Mouse (Mus musculus): Measurements from ENCODE around the gene Tmc5.

Gene Tmc5

GRCm38 (mm10) chr7:118610721-118611120 lies 13.6 kb downstream of the Tmc5 start:
- in situ Hi-C loops (cut with MboI, MseI): no loop called here

GRCm38 (mm10) chr7:118611185-118611749 lies 14.2 kb downstream of the Tmc5 start:
- in situ Hi-C loops (cut with MboI, MseI): no loop called here

DNA sequence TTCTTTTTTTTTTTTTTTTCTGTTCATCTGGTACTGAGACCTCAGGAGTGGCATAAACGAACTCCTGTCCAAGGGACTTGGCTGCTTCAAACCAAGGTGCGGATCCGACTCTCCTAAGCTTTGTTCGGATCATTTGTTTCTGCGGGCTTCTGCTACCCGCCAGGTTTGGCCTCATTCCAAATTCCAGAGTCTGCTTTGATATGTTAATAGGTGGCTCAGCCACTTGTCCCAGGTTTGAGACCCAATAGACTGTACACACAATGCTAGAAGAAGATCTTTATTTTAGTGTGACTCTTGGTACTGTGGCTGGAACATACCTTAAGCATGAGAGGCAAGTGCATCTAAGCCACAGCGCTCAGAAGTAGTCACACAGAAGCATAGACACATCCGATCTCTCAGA lies 14.8 kb downstream of the Tmc5 start:
- in situ Hi-C loops (cut with MboI, MseI): no loop called here

- in situ Hi-C loops (cut with MboI, MseI): no loop called here
Observed at GRCm38 (mm10) chr7:118614076-118614475, 17.0 kb downstream of the Tmc5 start.

- in situ Hi-C loops (cut with MboI, MseI): no loop called here
Observed at GRCm38 (mm10) chr7:118618104-118618503, 21.0 kb downstream of the Tmc5 start.

DNA sequence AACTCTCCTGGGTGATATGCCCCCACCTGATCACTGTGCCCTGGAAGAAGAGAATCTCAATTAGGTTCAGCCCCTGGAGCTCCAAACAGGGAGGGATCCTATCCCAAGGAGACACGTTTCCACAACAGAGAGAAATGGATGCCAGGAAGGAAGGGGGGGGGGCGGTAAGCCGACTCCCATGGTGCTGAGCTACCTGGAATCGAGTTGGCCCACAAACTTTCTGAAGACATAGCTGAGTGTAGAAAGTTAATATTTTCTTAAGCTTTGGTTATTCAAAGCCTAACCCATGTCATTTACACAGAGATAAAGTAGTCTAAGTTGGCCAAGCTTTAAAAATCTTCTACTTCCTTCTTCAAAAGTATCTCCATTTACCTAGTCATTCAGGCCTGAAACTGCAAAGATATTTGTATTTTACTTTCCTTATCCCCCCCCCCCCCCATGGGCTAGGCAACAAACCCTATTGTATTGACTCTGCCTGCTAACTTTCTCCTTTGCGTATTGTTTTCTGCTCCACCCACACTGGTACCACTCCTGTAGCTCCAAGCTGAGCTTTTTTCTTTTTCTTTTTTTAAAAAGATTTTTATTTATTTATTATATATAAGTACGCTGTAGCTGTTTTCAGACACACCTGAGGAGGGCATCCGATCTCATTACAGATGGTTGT lies 23.3 kb downstream of the Tmc5 start:
- in situ Hi-C loops (cut with MboI, MseI): no loop called here

- in situ Hi-C loops (cut with MboI, MseI): no loop called here
Observed at GRCm38 (mm10) chr7:118621094-118621493, 24.0 kb downstream of the Tmc5 start.

GRCm38 (mm10) chr7:118627550-118628298 lies 30.6 kb downstream of the Tmc5 start:
- in situ Hi-C loops (cut with MboI, MseI): no loop called here

DNA sequence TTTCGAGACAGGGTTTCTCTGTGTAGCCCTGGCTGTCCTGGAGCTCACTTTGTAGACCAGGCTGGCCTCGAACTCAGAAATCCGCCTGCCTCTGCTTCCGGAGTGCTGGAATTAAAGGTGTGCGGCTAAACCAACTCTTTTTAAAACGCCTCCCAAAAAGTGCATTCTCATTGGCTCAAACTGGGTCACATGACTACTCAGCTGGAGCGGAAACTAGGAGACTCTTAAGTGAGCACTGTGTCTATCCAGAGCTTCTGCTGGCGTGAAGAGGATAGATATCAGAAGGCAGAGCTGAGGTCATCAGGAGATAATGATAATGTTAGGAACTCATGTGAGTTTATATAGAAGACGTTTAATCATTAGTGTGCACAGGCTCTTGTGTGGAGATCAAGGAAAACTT lies 36.0 kb downstream of the Tmc5 start:
- in situ Hi-C loops (cut with MboI, MseI): no loop called here

DNA sequence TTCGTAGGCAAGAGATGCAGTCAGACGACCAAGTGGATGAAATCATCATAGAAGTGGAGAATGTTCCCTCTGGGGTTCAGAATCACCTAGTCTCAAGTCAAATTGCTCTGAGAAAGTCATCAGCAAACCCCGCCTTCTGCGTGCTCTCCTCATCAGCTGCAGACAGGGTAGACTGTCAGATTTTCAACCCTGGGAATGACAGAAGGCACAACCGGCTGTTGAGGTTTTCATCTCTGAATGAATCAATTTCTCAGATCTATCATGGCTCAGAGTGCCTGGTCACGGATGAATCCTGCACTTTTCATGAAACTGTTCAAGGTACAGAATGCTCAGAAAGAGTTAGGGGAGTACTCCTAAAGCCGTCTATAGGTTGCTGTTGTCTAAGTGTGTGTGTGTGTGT lies 36.9 kb downstream of the Tmc5 start:
- in situ Hi-C loops (cut with MboI, MseI): no loop called here

- in situ Hi-C loops (cut with MboI, MseI): no loop called here
Observed at GRCm38 (mm10) chr7:118637466-118637865, 40.4 kb downstream of the Tmc5 start.

- in situ Hi-C loops (cut with MboI, MseI): no loop called here
Observed at GRCm38 (mm10) chr7:118646237-118646636, 49.1 kb downstream of the Tmc5 start.

- in situ Hi-C loops (cut with MboI, MseI): no loop called here
Observed at GRCm38 (mm10) chr7:118649328-118649727, 52.2 kb downstream of the Tmc5 start.

DNA sequence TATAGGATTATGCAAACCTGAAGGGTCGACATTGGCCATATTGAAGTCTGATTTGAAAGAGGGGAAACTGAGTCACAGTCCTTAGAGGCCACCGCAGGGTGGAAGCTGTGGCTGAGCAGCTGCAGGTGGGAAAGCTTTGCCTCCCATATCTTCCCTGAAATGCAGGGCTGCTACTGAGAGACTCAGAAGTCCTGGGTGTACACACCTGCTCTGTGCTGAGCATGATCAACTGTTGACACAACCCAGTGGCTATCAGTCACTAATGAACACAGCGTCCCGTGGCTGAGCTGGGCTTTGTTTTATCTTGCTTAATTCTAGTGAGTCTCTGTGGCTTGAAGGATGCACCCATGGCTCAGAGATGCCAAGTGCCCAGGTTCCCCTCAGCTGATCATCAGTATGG lies 53.0 kb downstream of the Tmc5 start:
- in situ Hi-C loops (cut with MboI, MseI): loop anchor here (10.0 kb wide), 1 partner anchor 335 kb away; no protein-coding TSS in a partner anchor

- in situ Hi-C loops (cut with MboI, MseI): loop anchor here (10.0 kb wide), 1 partner anchor 336 kb away; no protein-coding TSS in a partner anchor
Observed at GRCm38 (mm10) chr7:118650891-118651290, 53.8 kb downstream of the Tmc5 start.

DNA sequence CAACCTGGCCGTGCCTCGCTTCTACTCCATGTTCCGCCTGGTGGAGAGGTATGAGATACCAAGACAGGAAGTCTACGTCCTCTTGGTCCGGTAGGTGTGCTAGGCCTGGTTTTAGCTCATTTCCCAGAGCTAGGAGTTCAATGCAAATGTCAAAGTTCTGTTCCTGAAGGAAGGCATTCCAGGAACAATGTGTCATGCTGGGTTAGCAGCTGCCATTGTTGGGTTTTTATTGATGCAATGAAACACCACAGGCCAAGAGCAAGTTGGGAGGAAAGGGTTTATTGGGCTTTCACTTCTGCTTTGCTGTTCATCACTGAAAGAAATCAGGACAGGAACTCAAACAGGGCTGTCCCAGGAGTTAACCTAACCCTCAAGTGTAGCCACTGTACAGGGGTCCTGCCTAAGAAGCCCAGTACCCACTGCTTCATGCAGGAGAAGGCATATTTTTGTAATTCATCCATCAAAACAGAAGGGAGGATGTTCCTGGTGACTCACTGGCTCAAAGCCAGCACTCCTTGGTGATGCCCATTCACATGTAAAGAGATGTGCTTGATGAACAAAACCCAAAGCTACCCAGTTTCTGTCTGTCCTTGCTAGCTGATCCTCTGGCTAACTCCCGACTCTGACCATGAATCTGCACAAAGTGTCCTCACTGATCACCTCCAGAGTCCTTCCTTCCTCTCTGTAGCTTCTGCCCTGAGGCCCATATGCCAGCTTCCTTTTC lies 55.6 kb downstream of the Tmc5 start:
- in situ Hi-C loops (cut with MboI, MseI): loop anchor here (10.0 kb wide), 1 partner anchor 338 kb away; no protein-coding TSS in a partner anchor

DNA sequence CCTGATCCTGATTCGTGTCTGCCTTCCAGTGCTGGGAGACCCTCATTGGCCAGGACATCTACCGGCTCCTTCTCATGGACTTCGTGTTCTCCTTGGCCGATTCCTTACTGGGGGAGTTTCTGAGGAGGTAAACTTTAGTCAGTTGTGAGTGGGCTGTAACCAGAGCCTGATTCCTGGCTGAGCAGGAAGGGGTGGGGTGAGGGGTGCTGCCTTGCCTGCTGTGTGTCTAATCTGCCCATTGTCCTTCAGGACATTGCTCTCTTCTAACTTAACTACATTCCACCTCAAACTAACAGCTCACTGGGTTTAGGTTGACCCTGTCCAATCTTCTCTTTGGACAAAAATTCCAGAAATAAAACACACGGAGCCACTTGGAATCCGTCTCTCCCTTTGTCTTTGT lies 59.6 kb downstream of the Tmc5 start:
- in situ Hi-C loops (cut with MboI, MseI): loop anchor here (10.0 kb wide), 1 partner anchor 342 kb away; no protein-coding TSS in a partner anchor

DNA sequence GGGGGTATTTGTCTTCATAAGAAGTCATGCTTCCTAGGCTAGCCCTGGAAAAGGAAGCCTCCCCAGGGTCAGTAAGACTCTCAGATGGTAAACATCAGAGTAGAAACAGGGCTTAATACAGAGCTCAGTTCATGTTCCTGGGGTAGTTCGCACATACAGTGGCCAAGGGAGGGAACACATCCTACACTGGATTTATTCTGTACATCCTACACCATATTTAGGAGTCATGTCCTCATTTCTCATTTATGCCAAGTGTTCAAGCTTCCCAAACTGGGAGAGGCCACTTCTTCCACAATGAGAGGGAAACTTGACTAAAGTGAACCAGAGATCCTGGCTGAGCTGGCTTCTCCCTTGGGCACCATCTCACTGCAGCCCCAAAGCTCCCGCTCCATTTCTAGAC lies 70.7 kb downstream of the Tmc5 start:
- in situ Hi-C loops (cut with MboI, MseI): no loop called here

DNA sequence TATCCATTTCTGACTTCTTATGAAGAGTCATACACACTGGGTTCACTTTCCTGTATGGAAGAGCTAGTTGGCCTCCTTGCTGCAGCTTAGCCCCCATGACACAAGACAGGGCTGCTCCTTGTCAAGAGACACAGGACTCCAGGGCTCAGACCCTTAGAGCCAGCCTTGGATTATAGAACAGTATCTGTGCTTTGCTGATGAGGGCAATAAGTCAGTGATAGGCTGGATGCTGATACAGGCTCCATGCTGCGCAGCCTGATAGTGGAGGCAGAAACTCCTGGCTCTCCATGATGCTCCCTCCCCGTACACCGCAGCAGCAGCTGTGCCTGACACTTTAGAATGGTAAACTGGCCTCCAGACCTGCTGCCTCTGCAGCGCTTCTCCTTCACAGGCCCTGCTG lies 73.0 kb downstream of the Tmc5 start:
- in situ Hi-C loops (cut with MboI, MseI): no loop called here

DNA sequence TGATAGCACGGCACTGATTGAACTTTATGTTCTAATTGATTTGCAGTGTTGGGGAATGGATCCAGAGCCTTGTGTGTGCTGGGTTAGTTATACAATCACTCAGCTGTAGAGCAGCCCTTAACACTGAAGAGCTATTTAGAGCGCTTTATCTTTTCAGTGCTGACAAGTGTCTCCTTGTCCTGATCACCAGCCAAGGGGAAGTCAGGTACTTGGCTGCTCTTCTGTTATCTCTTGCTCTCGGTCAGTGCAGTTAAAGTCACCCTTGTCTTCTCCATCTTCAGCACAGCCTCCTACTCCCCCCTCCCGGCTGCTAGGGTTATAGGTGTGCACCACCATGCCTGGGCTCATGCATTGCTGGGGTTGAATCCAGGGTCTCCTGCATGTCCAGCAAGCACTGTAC lies 79.7 kb downstream of the Tmc5 start:
- in situ Hi-C loops (cut with MboI, MseI): no loop called here

GRCm38 (mm10) chr7:118688199-118688598 lies 91.1 kb downstream of the Tmc5 start:
- in situ Hi-C loops (cut with MboI, MseI): no loop called here

DNA sequence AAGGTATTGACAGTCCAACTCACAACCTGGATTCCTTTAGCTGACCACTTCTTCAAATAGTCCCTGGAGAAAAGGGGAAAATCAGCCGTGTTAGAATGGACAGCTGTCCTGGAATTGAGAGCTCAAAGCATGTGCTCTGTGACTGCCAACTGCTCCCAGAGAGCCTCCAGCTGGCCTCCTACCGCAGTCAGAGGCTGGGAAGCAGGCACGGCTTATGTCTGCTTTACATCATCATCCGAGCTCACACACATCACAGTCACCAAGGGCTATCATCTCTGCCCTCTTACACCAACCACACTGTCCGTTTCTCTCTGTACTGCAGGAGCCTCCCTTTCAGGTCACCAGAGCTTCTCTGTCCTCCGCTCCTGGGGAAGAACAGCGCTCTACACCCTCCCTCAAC lies 92.0 kb downstream of the Tmc5 start:
- in situ Hi-C loops (cut with MboI, MseI): no loop called here

Data from T-helper 1 cell (primary cell).